Mouse (Mus musculus): ENCODE data around the gene Esrrg.

Gene Esrrg

GRCm38 (mm10) chr1:188107946-188108345 is 499.4 kb downstream of the Esrrg start:
- no peaks in the 10 kb centered on the region for H3K27me3 ChIP-seq (ENCODE audit: control insufficient read depth, insufficient read depth, low read length, poor library complexity, severe bottlenecking)
- no peak for DNase-seq (ENCODE audit: low read depth, low spot score)
- H3K36me3 ChIP-seq (ENCODE audit: control insufficient read depth, insufficient read depth, low read length, poor library complexity, severe bottlenecking): no peaks in the 10 kb centered on the region

- Histone ChIP-seq H3K27me3 (ENCODE audit: control insufficient read depth, insufficient read depth, low read length, poor library complexity, severe bottlenecking) (no peaks in the 10 kb centered on the region), H3K36me3 (ENCODE audit: control insufficient read depth, insufficient read depth, low read length, poor library complexity, severe bottlenecking) (no peaks in the 10 kb centered on the region)
- no peak for DNase-seq (ENCODE audit: low read depth, low spot score)
Observed at GRCm38 (mm10) chr1:188111552-188111951, 503.0 kb downstream of the Esrrg start.

GRCm38 (mm10) chr1:188113240-188113639 is 504.6 kb downstream of the Esrrg start:
- H3K27me3 ChIP-seq (ENCODE audit: control insufficient read depth, insufficient read depth, low read length, poor library complexity, severe bottlenecking): no peaks in the 10 kb centered on the region
- no peaks in the 10 kb centered on the region for H3K36me3 ChIP-seq (ENCODE audit: control insufficient read depth, insufficient read depth, low read length, poor library complexity, severe bottlenecking)
- DNase-seq (ENCODE audit: low read depth, low spot score): no peak

GRCm38 (mm10) chr1:188118125-188118524 is 509.5 kb downstream of the Esrrg start:
- DNase-seq (ENCODE audit: low read depth, low spot score): no peak
- no peaks in the 10 kb centered on the region for H3K27me3 ChIP-seq (ENCODE audit: control insufficient read depth, insufficient read depth, low read length, poor library complexity, severe bottlenecking)
- H3K36me3 ChIP-seq (ENCODE audit: control insufficient read depth, insufficient read depth, low read length, poor library complexity, severe bottlenecking): no peaks in the 10 kb centered on the region

- Histone ChIP-seq H3K36me3 (ENCODE audit: control insufficient read depth, insufficient read depth, low read length, poor library complexity, severe bottlenecking) (no peaks in the 10 kb centered on the region), H3K27me3 (ENCODE audit: control insufficient read depth, insufficient read depth, low read length, poor library complexity, severe bottlenecking) (no peaks in the 10 kb centered on the region)
- DNase-seq (ENCODE audit: low read depth, low spot score): no peak
Observed at GRCm38 (mm10) chr1:188119806-188120205, 511.2 kb downstream of the Esrrg start.

- Histone ChIP-seq H3K36me3 (ENCODE audit: control insufficient read depth, insufficient read depth, low read length, poor library complexity, severe bottlenecking) (no peaks in the 10 kb centered on the region), H3K27me3 (ENCODE audit: control insufficient read depth, insufficient read depth, low read length, poor library complexity, severe bottlenecking) (no peaks in the 10 kb centered on the region)
- DNase-seq (ENCODE audit: low read depth, low spot score): no peak
Observed at GRCm38 (mm10) chr1:188125521-188126021, 517.0 kb downstream of the Esrrg start.

- no peaks in the 10 kb centered on the region for H3K27me3 ChIP-seq (ENCODE audit: control insufficient read depth, insufficient read depth, low read length, poor library complexity, severe bottlenecking)
- no peaks in the 10 kb centered on the region for H3K36me3 ChIP-seq (ENCODE audit: control insufficient read depth, insufficient read depth, low read length, poor library complexity, severe bottlenecking)
- DNase-seq (ENCODE audit: low read depth, low spot score): no peak
Observed at GRCm38 (mm10) chr1:188136126-188136525, 527.5 kb downstream of the Esrrg start.

- Histone ChIP-seq H3K27me3 (ENCODE audit: control insufficient read depth, insufficient read depth, low read length, poor library complexity, severe bottlenecking) (no peaks in the 10 kb centered on the region), H3K36me3 (ENCODE audit: control insufficient read depth, insufficient read depth, low read length, poor library complexity, severe bottlenecking) (no peaks in the 10 kb centered on the region)
Observed at GRCm38 (mm10) chr1:188139473-188139872, 530.9 kb downstream of the Esrrg start.

GRCm38 (mm10) chr1:188140221-188140620 is 531.6 kb downstream of the Esrrg start:
- H3K27me3 ChIP-seq (ENCODE audit: control insufficient read depth, insufficient read depth, low read length, poor library complexity, severe bottlenecking): no peaks in the 10 kb centered on the region
- no peak for DNase-seq (ENCODE audit: low read depth, low spot score)
- H3K36me3 ChIP-seq (ENCODE audit: control insufficient read depth, insufficient read depth, low read length, poor library complexity, severe bottlenecking): no peaks in the 10 kb centered on the region

More at GRCm38 (mm10) chr1:188139473-188139872, 530.9 kb downstream of the Esrrg start:
- DNase-seq (ENCODE audit: low read depth, low spot score): no peak

GRCm38 (mm10) chr1:188147381-188148156 is 539.0 kb downstream of the Esrrg start:
- Histone ChIP-seq H3K36me3 (ENCODE audit: control insufficient read depth, insufficient read depth, low read length, poor library complexity, severe bottlenecking) (no peaks in the 10 kb centered on the region), H3K27me3 (ENCODE audit: control insufficient read depth, insufficient read depth, low read length, poor library complexity, severe bottlenecking) (no peaks in the 10 kb centered on the region)
- no peak for DNase-seq (ENCODE audit: low read depth, low spot score)

- DNase-seq (ENCODE audit: low read depth, low spot score): no peak
- Histone ChIP-seq H3K36me3 (ENCODE audit: control insufficient read depth, insufficient read depth, low read length, poor library complexity, severe bottlenecking) (no peaks in the 10 kb centered on the region), H3K27me3 (ENCODE audit: control insufficient read depth, insufficient read depth, low read length, poor library complexity, severe bottlenecking) (no peaks in the 10 kb centered on the region)
Observed at GRCm38 (mm10) chr1:188151066-188151465, 542.5 kb downstream of the Esrrg start.

GRCm38 (mm10) chr1:188152011-188152410 is 543.4 kb downstream of the Esrrg start:
- Histone ChIP-seq H3K27me3 (ENCODE audit: control insufficient read depth, insufficient read depth, low read length, poor library complexity, severe bottlenecking) (no peaks in the 10 kb centered on the region), H3K36me3 (ENCODE audit: control insufficient read depth, insufficient read depth, low read length, poor library complexity, severe bottlenecking) (no peaks in the 10 kb centered on the region)
- no peak for DNase-seq (ENCODE audit: low read depth, low spot score)

- H3K27me3 ChIP-seq (ENCODE audit: control insufficient read depth, insufficient read depth, low read length, poor library complexity, severe bottlenecking): no peaks in the 10 kb centered on the region
- no peaks in the 10 kb centered on the region for H3K36me3 ChIP-seq (ENCODE audit: control insufficient read depth, insufficient read depth, low read length, poor library complexity, severe bottlenecking)
- DNase-seq (ENCODE audit: low read depth, low spot score): no peak
Observed at GRCm38 (mm10) chr1:188153665-188154064, 545.1 kb downstream of the Esrrg start.

GRCm38 (mm10) chr1:188154466-188155110 is 546.0 kb downstream of the Esrrg start:
- Histone ChIP-seq H3K27me3 (ENCODE audit: control insufficient read depth, insufficient read depth, low read length, poor library complexity, severe bottlenecking) (no peaks in the 10 kb centered on the region), H3K36me3 (ENCODE audit: control insufficient read depth, insufficient read depth, low read length, poor library complexity, severe bottlenecking) (no peaks in the 10 kb centered on the region)
- no peak for DNase-seq (ENCODE audit: low read depth, low spot score)

- Histone ChIP-seq H3K36me3 (ENCODE audit: control insufficient read depth, insufficient read depth, low read length, poor library complexity, severe bottlenecking) (no peaks in the 10 kb centered on the region), H3K27me3 (ENCODE audit: control insufficient read depth, insufficient read depth, low read length, poor library complexity, severe bottlenecking) (no peaks in the 10 kb centered on the region)
- DNase-seq (ENCODE audit: low read depth, low spot score): no peak
Observed at GRCm38 (mm10) chr1:188155135-188155779, 546.7 kb downstream of the Esrrg start.
